Mouse (Mus musculus) lung, postnatal 14 days (tissue): ENCODE measurements around the gene Irf8.

Experiments used
- DNase-seq: peaks from one replicate; pipeline ENCODE4 v3.0.0; 2021

Gene Irf8

DNA sequence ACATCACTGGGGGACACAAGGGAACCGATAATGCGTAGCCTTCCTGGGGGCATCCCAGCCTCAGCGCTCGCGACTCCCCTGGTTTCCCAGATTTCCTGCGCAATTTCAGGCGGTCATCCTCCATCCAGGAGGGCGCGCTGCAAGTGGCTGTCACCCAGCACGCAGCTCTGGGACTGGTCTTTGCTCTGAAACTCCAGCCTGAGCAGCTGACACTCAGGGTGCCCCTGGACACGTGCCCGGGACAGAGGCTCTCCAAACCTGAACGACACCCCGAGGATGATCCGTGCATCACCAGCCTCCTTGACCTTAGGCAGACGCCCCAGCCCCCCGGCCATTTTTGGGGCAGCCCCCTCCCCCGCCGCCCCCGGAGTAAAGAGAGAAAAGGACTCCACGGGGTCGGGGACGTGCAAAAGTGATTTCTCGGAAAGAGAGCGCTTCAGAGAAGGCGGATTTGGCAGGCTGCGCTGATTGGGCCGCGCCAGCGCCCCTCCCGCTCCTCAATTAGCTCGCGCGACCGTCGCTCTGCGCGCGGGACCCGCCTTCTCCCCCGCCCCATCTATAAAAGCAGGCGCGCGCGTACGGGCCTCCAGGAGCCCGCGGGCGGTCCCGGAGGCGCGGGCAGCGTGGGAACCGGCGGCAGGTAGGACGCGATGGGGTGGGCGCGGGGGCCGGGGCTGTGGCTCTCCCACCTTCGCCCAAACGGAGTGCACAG lies at the start of gene Irf8:
Gene Irf8 (plus strand): TSS at position 589 of the 712 bp plus-strand sequence.
- DNase-seq, result peak; percentile 91

DNA sequence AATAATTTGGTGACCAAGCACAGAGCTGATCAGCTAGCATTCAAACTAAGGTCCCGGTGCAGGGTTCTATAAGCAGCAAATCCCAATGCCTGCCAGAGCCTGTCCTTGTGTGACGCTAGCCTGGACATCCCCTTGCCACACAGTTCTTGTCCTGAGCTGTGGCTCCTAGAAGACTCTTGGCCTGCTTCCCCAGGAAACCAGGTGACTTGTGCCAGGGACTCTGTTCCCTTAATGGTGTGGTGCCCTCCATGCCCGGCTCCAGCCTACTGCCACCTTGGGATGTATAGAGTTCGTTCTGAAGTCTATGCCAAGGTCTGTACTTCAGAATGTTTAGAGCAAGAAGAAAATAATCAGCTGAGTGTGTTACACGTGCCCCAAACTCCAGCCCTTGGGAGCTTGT lies 49.6 kb upstream of the Irf8 start:
- no peak for DNase-seq

DNA sequence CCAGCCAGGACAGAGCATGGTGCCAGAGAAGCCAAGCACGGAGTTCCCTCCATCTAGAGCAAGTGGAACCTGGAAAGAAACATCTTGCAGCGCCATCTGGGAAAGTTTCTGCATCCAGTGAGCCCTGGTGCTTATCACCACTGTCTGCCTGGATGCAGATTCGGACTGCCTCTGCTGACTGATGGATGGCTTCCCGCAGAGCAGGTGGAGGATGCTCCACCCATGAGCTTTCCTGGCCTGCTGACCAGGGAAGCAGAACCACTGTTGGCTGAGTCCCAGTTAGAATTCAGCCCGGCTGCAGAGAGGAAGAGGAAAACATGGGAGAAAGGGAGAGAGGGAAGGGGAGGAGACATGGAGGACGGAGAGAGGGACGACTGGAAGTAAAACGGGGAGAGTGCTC lies 48.4 kb upstream of the Irf8 start:
- DNase-seq, result peak; percentile 33

DNA sequence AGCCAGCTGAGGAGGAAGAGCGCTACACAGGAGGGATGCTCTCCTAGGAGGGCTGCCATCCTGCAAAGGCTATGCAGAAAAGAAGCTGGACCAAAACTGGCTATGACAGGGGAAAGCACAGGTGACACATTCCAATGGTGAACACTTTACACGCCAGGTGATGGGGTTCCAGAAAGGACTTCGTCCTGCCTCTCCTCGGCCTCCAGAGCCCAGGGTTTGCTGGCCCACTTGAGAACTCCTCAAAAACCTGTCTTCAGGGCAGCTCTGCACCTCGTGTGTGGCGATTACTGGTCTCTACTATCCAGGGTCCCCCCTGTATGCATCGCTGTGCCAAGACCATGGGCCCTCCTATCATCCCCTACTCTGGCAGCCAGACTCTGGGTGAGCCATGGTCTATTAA lies 47.6 kb upstream of the Irf8 start:
- no peak for DNase-seq

DNA sequence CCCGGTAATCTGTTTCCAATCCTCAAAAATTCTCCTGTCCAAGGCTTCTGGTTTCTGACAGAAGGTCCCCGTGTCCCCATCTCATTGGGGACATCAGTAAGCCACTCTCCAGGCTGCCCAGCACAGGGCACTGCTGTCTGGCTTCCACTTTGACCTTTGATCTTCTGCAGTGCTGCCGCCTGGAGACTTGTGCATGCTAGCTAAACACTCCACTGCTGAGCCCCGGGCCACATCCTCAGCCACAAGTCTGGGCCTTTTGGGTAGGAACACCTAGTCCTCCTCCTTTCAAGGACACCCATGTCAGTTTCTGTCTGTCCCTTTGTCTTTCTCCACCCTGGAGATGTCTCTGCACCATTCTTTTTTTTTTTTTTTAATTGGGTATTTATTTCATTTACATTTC lies 43.2 kb upstream of the Irf8 start:
- no peak for DNase-seq

DNA sequence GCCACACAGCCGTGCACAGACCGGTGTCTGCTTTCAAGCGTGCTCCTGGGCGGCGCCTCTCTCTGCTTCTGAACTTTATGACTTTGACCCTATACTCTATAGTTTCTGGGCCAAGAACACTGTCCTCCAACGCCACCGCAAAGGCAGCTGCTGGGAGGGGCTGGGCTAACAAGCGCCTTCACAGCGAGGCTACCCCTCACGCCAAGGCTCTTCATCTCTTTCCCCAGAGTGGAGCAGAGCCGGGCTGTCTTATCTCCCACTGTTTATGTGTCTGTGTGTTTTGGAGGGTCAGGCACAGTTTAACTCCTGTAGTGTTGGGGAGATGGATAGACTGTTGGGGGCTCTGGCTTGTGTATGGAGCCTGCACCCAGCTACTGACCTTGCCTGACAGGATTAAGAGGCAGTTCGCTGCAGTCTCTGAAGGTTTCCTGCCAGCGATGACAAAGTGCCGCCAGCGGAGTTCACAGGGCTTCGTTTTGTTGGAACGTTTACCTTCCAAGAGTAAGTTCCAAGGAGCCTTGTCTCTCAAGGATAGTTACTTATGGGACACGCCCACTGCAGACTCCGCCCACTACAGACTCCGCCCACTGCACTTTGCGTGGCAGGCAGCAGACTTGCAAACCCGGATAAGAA lies 42.2 kb upstream of the Irf8 start:
- DNase-seq, result peak; percentile 60

DNA sequence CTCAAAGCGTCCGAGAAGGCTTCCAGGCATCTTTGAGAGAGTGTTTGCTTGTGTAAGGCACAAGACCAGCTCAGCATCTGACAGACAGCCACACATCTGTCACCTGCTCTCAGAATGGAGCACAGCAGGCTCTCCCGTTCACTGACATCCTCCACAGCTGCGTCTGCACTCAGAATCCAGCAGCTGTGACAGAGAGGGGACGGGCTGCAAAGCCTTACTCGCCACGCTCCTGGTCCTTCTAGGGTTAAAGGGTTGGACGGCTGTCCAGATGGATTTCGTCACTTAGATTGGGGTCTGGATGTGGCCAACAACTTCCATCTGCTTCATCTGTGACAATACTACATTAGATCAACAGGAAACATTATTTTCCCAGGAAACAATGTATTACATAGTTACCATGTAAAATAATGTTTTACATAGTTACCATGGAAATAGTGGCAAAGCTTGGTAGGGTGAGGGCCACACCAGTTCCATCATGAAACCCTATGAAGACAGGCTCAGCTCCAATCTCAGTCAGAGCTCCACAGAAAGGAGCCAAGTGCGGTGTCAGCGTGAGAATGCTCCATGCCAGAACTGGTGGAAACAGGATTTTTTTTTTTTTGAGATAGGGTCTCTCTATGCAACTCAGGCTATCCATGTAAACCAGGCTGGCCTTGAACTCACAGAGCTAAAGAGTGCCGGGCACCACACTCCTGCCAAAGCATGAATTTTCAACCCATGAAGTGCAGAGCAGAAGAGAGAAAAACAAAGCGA lies 39.6 kb upstream of the Irf8 start:
- DNase-seq, result peak; percentile 36

DNA sequence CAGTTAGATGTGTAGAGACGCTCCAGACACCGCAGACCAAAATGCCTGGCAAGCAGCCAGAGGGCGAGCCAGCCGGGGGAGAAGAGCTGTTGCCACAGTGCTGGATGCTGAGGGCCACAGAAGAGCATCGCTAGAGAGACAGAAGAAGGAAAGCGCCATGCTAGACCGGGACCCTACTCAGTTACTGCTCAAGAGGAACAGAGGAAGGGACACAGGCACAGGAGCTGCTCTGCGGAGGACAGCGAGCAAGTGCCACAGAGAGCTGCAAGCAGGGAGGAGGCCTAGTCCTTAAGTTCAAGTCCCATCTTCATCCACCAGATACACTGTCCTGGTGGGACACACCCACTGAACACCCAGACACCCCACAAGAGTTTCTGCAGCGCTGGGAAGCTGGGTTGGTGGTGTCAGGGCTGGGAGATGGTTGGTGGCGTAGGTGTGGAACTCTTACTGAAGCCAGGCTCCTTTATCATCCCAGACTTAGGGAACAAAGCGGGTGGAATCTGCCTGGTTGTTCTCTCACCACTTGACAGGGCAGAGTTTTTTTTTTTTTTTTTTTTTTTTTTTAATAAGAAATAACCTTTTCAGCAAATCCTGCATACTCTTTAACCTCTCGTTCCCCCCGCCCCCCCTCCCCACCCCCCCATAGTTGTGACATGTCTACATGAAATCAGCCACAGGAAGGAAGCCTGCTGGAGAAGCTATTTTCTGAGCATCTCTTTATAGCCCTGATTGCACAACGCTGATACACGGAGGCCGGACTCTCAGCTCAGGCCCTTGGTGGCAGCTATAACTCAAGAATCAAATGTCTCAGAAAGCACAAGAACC lies 38.8 kb upstream of the Irf8 start:
- peak; percentile 68 for DNase-seq

DNA sequence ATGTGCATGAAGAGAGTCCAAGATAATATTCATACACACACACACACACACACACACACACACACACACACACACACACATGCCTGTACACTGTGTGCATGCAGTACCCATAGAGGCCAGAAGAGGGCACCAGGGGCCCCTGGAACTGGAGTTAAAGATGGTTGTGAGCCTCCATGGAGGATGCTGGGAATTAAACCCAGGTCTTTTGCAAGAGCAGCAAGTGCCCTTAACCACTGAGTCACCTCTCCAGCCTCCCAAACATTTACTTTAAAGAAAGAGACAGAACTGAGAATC lies 38.2 kb upstream of the Irf8 start:
- DNase-seq, result peak; percentile 33

DNA sequence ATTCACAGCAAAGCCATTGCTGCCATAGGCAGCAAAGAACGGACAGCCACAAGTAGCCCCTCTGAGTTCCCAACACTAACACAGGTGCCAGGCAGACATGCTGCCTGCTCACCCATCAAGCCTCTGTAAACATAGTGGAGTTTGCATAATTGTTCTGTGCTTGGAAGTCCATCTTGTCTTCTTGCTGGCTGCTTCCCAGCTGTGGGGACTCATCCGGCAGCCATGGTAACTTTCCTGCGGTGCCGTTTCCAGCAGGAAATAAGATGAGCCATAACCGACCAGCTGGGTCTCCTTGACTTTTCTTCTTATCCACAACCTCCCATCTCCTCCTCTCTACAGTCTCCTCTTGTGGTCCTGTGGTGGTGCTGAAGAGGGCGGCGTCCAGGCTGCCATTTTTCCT lies 37.7 kb upstream of the Irf8 start:
- DNase-seq, result peak; percentile 26

DNA sequence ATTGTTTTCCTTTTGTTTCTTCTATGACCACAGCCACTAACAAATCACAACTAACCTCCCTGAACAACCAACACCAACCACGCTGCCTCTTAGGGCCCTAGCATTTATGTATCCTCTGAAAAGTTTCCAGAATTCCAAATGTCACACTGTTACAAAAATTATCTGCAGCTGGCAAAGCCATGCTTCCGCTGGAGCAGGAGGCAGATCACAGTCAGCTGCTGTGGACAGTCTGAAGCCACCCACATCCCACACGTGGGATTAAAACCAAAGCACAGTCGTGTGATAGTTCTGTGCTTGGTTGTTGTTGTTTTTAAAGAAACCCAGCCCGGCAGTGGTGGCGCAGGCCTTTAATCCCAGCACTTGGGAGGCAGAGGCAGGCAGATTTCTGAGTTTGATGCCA lies 37.1 kb upstream of the Irf8 start:
- no peak for DNase-seq

DNA sequence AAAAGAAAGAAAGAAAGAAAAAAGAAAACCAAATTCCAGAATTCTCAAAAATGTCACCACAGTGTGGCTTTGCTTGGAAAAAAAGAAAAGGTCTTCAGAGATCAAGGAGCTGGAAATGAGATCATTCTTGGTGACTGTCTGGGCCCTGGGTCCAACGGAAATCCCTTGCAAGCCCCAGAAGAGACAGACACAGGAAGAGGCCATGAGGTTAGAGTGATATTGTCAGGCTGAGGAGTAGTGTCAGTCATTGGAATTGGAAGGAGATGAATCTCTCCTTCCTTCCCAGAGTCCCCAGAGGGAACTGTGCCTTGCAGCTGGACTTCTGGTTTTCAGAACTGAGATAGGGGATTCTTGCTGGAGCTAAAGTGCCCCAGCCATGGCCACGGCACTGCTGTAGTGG lies 36.6 kb upstream of the Irf8 start:
- no peak for DNase-seq

DNA sequence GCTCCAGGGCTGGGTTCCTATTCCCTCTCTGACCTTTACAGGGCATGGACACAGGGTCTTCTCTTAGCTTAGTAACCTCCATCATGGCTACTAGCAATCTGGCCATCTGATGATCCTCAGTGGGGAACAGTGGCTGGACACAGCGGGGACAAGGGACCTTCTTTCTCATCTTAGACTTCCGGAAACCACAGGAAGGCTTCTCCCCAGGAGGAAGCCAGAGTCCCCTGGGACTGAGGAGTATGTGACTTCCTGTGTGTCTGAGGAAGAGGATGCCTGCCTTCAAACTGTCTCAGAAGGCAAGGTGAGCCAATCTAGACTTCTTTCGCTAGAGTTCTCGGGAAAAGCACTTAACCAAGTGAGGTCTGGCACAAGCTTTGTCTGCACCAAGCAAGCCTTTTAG lies 36.1 kb upstream of the Irf8 start:
- DNase-seq, result no peak

DNA sequence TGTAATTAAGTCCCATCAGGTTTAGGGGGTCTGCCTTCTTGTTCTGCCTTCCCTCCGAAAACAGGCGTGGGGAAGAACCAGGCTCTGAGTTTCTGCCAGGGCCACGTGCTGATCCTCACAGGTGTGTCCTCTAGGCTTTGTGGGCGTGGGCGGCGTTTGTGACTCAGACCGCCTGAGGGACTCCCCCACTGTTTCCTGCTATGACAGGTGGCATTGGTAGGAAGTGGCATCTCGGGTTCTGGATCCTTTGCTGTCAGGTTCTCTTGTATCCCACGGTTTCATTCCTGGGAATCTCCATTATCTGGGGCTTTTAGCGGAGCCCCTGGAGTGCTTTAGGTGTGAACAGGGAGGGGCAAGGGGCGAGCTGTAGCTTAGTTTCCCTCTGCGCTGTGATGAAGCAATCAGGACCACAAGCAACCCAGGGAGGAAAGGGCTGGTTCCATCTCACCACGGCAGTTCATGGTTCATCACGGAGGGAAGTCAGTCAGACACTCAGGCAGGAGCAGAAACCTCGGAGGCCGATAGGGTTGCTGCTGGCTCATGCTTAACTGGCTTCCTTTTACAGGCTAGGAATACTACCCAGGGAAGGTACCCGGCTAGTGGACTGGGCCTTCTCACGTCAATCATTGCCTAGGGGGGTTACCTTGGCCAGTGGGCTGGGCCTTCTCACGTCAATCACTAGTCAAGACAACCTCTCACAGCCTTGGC lies 34.2 kb upstream of the Irf8 start:
- DNase-seq, result no peak

DNA sequence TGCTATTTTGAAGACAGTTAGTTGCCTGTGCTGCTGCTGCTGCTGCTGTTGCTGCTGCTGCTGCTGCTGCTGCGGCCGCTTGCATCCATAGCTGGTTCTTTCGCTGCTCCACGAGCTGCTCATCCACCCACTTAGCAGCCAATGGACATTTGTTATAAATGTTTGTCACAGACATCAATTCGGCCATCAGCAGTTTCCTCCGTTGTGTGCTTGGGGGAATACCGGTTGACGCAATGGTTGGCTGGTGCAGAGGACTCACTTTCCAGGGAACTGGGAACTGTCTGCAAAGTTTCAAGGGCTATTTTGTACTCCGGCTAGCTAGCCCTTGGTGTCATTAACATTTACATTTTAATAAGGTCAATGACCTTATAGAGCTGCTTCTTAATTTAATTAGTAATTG lies 32.0 kb upstream of the Irf8 start:
- peak; percentile 47 for DNase-seq

DNA sequence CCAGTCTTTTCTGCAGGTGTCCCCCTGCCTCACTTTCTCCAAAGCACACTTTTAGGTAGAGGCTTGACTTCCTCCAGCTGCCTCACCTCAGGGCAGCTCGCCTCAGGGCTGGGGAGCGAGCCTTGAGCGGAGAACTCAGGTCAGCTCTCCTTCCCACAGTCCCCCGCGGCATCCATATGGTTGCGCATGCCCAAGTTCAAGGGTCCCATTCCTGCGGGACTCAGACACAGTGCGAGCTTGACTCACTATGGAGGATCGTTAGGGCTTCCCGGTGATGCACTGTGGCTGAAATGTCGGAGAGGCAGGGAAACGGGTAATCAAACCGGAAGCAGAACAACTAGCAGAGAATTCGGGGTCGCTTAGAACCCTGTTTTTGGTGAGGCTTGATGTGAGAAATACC lies 31.0 kb upstream of the Irf8 start:
- DNase-seq, result no peak

DNA sequence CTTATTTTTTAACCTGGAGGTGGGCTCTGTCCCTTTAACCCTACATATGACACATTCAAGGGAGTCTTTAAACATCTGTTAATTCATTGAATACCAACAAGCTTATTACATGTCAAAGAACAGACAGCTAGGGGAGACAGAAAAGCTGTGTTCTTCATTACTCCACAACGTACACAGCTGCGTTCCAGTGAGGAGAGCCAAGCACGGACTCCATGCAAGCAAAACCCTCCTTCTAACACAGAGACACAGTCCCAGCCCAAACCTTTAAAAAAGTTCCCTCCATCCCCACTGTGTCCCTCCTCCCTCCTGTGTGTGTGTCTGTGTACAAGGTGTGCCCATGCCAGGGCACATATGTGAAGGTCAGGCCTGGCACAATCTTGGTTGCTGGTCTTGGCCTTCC lies 30.0 kb upstream of the Irf8 start:
- no peak for DNase-seq

DNA sequence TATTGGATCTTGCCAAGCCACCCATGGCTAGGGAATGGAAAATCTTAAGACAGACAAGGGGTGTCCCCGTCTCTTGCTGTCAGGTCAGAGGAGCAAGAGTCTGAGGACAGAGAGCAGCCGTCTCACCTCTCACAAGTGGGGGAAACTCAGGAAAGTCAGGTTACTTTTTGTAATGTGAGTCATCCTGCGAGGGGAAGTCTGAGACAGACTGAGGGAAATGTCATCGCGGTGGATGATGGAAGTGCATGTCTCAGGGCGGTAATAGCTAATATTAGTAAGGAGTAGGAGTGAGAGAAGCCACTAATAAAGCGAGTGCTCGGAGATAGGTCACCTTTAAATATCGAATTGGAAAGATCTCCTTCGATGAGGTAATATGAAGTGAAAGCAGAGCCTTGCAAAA lies 27.0 kb upstream of the Irf8 start:
- DNase-seq, result no peak

DNA sequence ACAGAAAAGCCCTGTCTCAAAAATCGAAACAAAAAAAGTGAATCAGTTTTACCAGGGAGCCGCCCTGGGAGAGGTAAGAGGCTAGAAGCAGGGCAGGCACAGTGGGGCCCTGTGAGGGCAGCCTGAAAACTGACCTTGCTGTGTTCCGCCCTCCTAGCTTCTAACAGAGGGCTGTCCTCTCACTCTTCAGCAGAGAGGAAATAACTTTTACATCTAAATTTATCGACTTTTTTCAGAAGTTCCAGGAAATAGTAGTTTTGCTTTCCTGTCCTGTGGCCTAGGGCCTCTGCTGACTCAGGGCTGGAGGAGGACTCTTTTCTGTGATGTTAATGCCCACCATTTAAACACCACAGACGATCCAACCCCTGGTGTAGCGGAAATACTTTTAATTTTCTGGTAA lies 21.0 kb upstream of the Irf8 start:
- DNase-seq, result no peak

DNA sequence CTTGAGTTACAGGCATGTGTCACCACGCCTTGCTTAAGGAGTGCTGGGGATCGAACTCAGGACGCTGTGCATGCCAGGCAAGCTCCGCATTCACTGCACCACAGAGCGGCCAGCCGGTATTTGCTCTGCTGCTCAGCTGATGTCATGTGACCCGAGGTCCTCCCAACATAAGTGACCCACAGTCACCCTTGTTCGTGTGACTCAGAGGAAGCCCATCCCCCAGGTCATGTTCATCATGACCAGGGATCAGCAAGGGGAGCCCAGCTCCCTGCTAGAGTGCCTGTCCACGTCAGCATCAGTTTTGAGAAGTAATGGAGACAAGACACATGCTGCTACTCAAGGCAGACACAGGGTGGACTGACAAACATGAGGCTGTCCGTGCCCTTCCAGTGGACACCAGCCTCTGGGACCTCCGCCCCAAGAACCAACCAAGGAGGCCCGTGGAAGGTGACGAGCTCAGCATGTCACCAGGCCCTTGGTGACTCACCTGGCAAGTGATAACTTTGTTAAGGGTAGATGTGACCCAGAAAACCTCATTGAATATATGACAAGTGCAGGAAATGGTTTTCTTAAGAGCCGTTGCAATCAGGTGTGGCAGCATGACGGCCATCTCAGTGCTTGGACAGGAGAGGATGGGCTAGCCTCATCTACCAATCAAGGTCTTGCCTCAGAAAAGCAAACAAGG lies 20.0 kb upstream of the Irf8 start:
- DNase-seq, result no peak

DNA sequence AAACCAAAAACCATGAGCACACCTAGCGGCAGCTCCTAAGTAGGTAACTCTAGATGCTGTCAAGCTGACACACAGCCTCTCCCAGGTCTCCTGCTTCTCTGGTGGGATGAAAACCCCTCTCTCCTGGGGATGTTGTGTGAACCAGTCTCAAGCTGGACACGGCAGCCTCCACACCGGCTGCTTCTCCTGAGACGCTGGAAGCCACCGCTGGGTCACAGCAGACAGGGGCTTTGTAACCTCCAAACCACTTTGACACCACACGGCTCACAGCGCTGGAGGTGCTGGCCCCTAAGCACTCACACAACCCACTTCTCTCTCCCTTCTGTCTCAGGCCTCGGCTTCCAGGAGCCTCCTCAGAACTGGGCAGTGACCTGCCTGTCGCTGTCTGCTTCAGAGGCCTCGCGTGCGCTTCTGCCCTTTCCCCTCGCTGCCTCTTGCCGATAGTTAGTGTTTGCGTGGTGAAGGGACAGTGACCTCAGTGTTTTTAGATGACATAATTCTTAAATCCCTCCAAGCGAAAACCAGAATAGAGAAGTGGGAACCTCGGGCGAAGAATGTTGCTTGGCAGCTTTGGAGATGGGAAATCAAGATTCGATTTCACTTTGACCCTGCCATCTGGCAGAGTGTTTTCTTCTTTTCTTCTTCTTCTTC lies 16.4 kb upstream of the Irf8 start:
- no peak for DNase-seq

DNA sequence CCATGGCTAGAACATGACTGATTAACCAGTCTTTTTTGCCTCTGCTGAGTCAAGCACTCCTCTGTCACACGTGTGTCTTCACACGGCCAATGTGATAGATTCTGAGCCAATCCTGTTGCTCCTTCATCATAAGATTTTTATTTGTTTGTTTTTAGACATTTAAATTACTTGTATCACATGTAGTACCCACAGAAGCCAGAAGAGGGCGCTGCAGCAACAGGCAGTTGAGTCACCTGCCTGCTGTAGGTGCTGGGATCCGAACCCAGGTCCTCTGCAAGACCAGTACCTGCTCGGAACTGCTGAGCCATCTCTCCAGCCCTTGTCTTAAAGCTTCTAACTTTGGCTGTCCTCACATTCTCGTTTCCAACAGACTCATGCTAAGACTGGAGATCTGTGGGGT lies 13.1 kb upstream of the Irf8 start:
- DNase-seq, result no peak
